Mouse (Mus musculus): Measurements from ENCODE around the gene Nfatc2.
A peak's percentile ranks its signal among the peaks of the same experiment; 100 is the strongest.

The Nfatc2 gene

GRCm38 (mm10) chr2:168577381-168577780 is 24.1 kb downstream of the Nfatc2 start:
- DNase-seq = no peak

GRCm38 (mm10) chr2:168575834-168576233 is 25.6 kb downstream of the Nfatc2 start:
- no peak for DNase-seq

GRCm38 (mm10) chr2:168574934-168575333 is 26.5 kb downstream of the Nfatc2 start:
- no peak for DNase-seq

- DNase-seq = no peak
Observed at GRCm38 (mm10) chr2:168573866-168574265, 27.6 kb downstream of the Nfatc2 start.

- DNase-seq = no peak
Observed at GRCm38 (mm10) chr2:168571241-168571640, 30.2 kb downstream of the Nfatc2 start.

- no peak for DNase-seq
Observed at GRCm38 (mm10) chr2:168565538-168566253, 35.8 kb downstream of the Nfatc2 start.

GRCm38 (mm10) chr2:168563184-168563583 is 38.3 kb downstream of the Nfatc2 start:
- DNase-seq = no peak

GRCm38 (mm10) chr2:168557035-168557434 is 44.4 kb downstream of the Nfatc2 start:
- DNase-seq = no peak

- DNase-seq = no peak
Observed at GRCm38 (mm10) chr2:168555897-168556670, 45.4 kb downstream of the Nfatc2 start.

- DNase-seq = no peak
Observed at GRCm38 (mm10) chr2:168553541-168553961, 47.9 kb downstream of the Nfatc2 start.

- no peak for DNase-seq
Observed at GRCm38 (mm10) chr2:168552405-168552804, 49.1 kb downstream of the Nfatc2 start.

GRCm38 (mm10) chr2:168551218-168551617 is 50.2 kb downstream of the Nfatc2 start:
- DNase-seq = no peak

GRCm38 (mm10) chr2:168549326-168549725 is 52.1 kb downstream of the Nfatc2 start:
- no peak for DNase-seq

GRCm38 (mm10) chr2:168548008-168548407 is 53.4 kb downstream of the Nfatc2 start:
- no peak for DNase-seq

GRCm38 (mm10) chr2:168545901-168546557 is 55.4 kb downstream of the Nfatc2 start:
- peak; percentile 29 to 57 for DNase-seq

- peak in 1 of 2 experiments; percentile 54 for DNase-seq
Observed at GRCm38 (mm10) chr2:168544102-168544501, 57.4 kb downstream of the Nfatc2 start.

- DNase-seq = no peak
Observed at GRCm38 (mm10) chr2:168543026-168543425, 58.4 kb downstream of the Nfatc2 start.

GRCm38 (mm10) chr2:168541223-168541622 is 60.2 kb downstream of the Nfatc2 start:
- DNase-seq = no peak

GRCm38 (mm10) chr2:168539594-168540222 is 61.7 kb downstream of the Nfatc2 start:
- no peak for DNase-seq

GRCm38 (mm10) chr2:168539026-168539425 is 62.4 kb downstream of the Nfatc2 start:
- no peak for DNase-seq

GRCm38 (mm10) chr2:168532061-168532833 is 69.2 kb downstream of the Nfatc2 start:
- no peak for DNase-seq

- DNase-seq = no peak
Observed at GRCm38 (mm10) chr2:168528551-168528950, 72.9 kb downstream of the Nfatc2 start.
